Comparison of ENCODE assay signal across 8 mouse cellular contexts in the genomic region with DNA sequence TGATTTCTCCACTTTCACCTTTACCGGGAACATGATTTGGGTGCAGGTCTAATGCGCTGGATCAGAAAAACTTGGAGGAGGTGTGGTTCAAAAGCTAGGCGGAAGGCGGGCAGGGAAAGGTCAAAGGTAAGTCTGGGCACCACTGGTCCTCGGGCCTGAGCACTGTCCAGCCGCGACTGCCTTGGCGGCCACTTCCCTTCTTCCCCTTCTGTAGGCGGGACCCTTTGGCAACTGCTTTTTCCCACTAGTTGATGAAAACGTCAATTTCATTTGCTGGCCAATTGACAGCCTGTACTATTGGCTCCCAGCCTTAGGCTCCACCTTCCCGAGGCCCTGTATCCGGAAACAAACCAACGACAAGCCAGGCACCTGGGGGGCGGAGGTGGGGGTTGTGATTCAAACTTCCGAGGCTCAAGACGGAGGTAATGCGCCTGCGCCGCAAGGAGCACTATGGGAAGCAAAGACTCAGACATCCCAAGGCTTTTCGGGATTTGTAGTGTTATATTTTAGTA. TPM values are rescaled to one million over a fixed set of nuclear protein-coding genes. Genes with fewer than 3 reads are reported as not detected.
DNase-seq lines count a peak whose midpoint lies in the region; ATAC-seq and TF ChIP-seq lines count a peak whose summit lies in the region.

Gene Lin37 (minus strand): TSS at position 396 of the 512 bp plus-strand sequence.

- no peaks in the 10 kb centered on the region for H3K9me3 ChIP-seq in ES-E14 (ENCODE audit: control insufficient read depth, insufficient read depth, low read depth, low read length)
- no peaks in the 10 kb centered on the region for H3K9me3 ChIP-seq in forebrain, embryonic 15.5 days

- peak; percentile 96 for DNase-seq in ES-E14 (ENCODE audit: low read depth, low spot score)
- peak; percentile 100 for DNase-seq in cerebellum, adult 11-12 months
- peak; percentile 98 for DNase-seq in heart, postnatal 25 days (ENCODE audit: low spot score)
- DNase-seq in layer of hippocampus, adult 18-20 months (ENCODE audit: low spot score in 2 of 2) = peak; percentile 98 to 100
- peak; percentile 92 for DNase-seq in lung, adult 2 months
- peak; percentile 95 to 96 for DNase-seq in thymus, adult 18-20 months

- WGBS in forebrain, embryonic 15.5 days = under 1% methylated on average over 20 of the region's 20 CpGs
- WGBS in lung, adult 2 months = under 1% methylated on average over 20 of the region's 20 CpGs

- in situ Hi-C loops in ES-E14 (cut with MboI; ENCODE audit: low sequenced_read_pairs in 2 of 2, unreplicated experiment in 2 of 2) = no loop called here

- no peak for TF ChIP-seq CTCF in lung, adult 2 months (IDR thresholded peaks at IDR 0.05; ENCODE audit: insufficient read depth, low read length)

- peaks cover 18% of the 10 kb centered on the region for H3K36me3 ChIP-seq in ES-E14 (ENCODE audit: control insufficient read depth, insufficient read depth, low read length, poor library complexity, severe bottlenecking)
- H3K36me3 ChIP-seq in forebrain, embryonic 15.5 days = peaks cover 31% of the 10 kb centered on the region

- H3K9ac ChIP-seq in ES-E14 (ENCODE audit: insufficient read depth, low read depth, low read length, poor library complexity, severe bottlenecking) = peak within 1 kb of the TSS; percentile 77
- H3K9ac ChIP-seq in forebrain, embryonic 15.5 days (replicated peaks) = peak within 1 kb of the TSS; percentile 69

- peak within 1 kb of the TSS; percentile 79 to 96 for H3K4me3 ChIP-seq in ES-E14 (ENCODE audit: insufficient read depth in 1 of 2, low read depth in 1 of 2, low read length in 2 of 2, poor library complexity in 1 of 2, severe bottlenecking in 1 of 2)
- H3K4me3 ChIP-seq in forebrain, embryonic 15.5 days = peak within 1 kb of the TSS; percentile 68
- H3K4me3 ChIP-seq in lung, adult 2 months (replicated peaks; ENCODE audit: extremely low read depth, low read depth, low read length) = peak within 1 kb of the TSS; percentile 68

- peak within 1 kb of the TSS; percentile 76 for H3K4me2 ChIP-seq in forebrain, embryonic 15.5 days (replicated peaks)

- no peaks in the 10 kb centered on the region for H3K27me3 ChIP-seq in forebrain, embryonic 15.5 days

- H3K4me1 ChIP-seq in ES-E14 (ENCODE audit: control insufficient read depth in 2 of 2, insufficient read depth in 2 of 2, low read length in 2 of 2, poor library complexity in 1 of 2) = peaks cover 4 to 13% of the 10 kb centered on the region in 2 experiments; a peak in 2 of 4 replicates
- H3K4me1 ChIP-seq in forebrain, embryonic 15.5 days = peaks cover 35% of the 10 kb centered on the region
- H3K4me1 ChIP-seq in lung, adult 2 months (ENCODE audit: control insufficient read depth, insufficient read depth, low read length) = peaks cover 8% of the 10 kb centered on the region

- no peak within 1 kb of the TSS for H3K27ac ChIP-seq in ES-E14 (ENCODE audit: insufficient read depth, low read depth, low read length, poor library complexity, severe bottlenecking)
- peak within 1 kb of the TSS; percentile 62 for H3K27ac ChIP-seq in forebrain, embryonic 15.5 days (replicated peaks)

- TF ChIP-seq POLR2A in lung, adult 2 months (IDR thresholded peaks at IDR 0.05; ENCODE audit: borderline replicate concordance, extremely low read depth, low read depth, low read length) = peak; percentile 89; the same call in 1 of the 2 replicates

- ATAC-seq in forebrain, embryonic 15.5 days (replicated peaks) = peak; percentile 90
- ATAC-seq in neutrophil, adult 5-6 weeks (ENCODE audit: extremely low read depth, insufficient number of reproducible peaks, low FRiP score, poor library complexity, severe bottlenecking) = peak; percentile 71

- intact Hi-C loops in heart, postnatal 25 days (cut with DNase I) = no loop called here

TF ChIP-seq in ES-E14, 5 proteins besides CTCF, POLR2A, EP300 and RAD21:
- TF ChIP-seq MAFK (IDR thresholded peaks at IDR 0.05; ENCODE audit: insufficient read depth, low read depth, low read length) (no peak), CHD2 (IDR thresholded peaks at IDR 0.05; ENCODE audit: low read depth, low read length) (peak; percentile 48; the same call in 1 of the 2 replicates), ZNF384 (IDR thresholded peaks at IDR 0.05; ENCODE audit: low read depth, low read length) (0 out of 2 replicates have a peak, but pooled peaks have one; percentile 4), ZC3H11A (IDR thresholded peaks at IDR 0.05; ENCODE audit: borderline replicate concordance, low read depth, low read length) (no peak), HCFC1 (IDR thresholded peaks at IDR 0.05; ENCODE audit: borderline replicate concordance, insufficient read depth, low read length) (peak; percentile 84)

RNA-seq across cellular contexts. Expression of gene Lin37, which starts in this region (rescaled TPM):
- 12.4 and 15.8 TPM in 2 replicates for total RNA-seq in ES-E14 (2012; rRNA removed)
- polyA plus RNA-seq in forebrain, embryonic 15.5 days (2015; fragmentation: Nextera tagmentation; extraction: Ambion mirVana) = 58.9 and 63.3 TPM in 2 replicates
- 10 to 100 TPM; 15.1 to 15.5 TPM for total RNA-seq in heart, postnatal 25 days (2021)
- 10 to 100 TPM; 40.8 to 43.2 TPM for total RNA-seq in layer of hippocampus, adult 18-20 months (2021)
- 27.1 and 29.4 TPM in 2 replicates for polyA plus RNA-seq in lung, adult 2 months (2012; rRNA removed)
- 22.0 and 41.4 TPM in 2 replicates for total RNA-seq in neutrophil, adult 5-6 weeks (2017)
